Mouse (Mus musculus) stomach, postnatal 0 days (tissue): ENCODE results near the gene Vat1.

Experiments used
- CTCF ChIP-seq: IDR thresholded peaks from 2 replicates; pipeline ENCODE4 v1.5.1; 2016; ENCODE audit warnings: antibody characterized with exemption, low read depth, mild to moderate bottlenecking, moderate library complexity
- EP300 ChIP-seq: optimal IDR thresholded peaks from 2 replicates; pipeline ENCODE3; 2016; ENCODE audit warnings: antibody characterized with exemption

DNA sequence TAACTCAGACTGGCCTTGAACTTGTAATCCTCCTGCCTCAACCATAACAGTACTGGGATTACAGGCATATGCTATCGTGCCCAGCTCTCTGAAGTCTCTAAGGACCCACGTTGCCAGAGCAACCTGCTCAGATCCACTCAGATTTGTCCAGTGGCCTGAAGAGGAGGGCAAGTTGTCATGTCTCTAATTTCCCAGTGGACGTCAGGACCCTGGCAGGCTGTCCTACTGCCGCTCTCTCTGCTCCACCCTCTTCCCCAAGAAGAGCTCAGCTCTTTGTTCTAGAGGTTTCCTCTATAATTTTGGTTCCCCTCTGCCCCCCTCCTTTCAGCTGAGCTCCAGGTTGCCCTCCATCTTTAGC lies 11.1 kb upstream of the Vat1 start:
- no peak for TF ChIP-seq CTCF
- no peak for TF ChIP-seq EP300
